Mouse (Mus musculus) WW6 (cell line): Measurements from ENCODE around the gene 2200002J24Rik.
A peak's percentile ranks its signal among the peaks of the same experiment; 100 is the strongest.

ENCODE experiments used
- DNase-seq: peaks from one replicate; pipeline ENCODE4 v3.0.0-alpha.2; 2013; ENCODE audit warnings: low read depth, low spot score

The 2200002J24Rik gene

GRCm38 (mm10) chr7:30698589-30698988 lies at the start of gene 2200002J24Rik:
TSS of gene 2200002J24Rik (plus strand) at chr7:30698926.
- DNase-seq = no peak

GRCm38 (mm10) chr7:30649591-30650540 lies 48.9 kb upstream of the 2200002J24Rik start, which contains the start of gene Rbm42:
TSS of gene Rbm42 (minus strand) at chr7:30650317.
- DNase-seq = peak; percentile 97

GRCm38 (mm10) chr7:30664529-30665200 lies 34.1 kb upstream of the 2200002J24Rik start, which contains the start of gene Haus5:
TSS of gene Haus5 (minus strand) at chr7:30664994.
- peak; percentile 66 for DNase-seq

GRCm38 (mm10) chr7:30665321-30665720 lies 33.4 kb upstream of the 2200002J24Rik start:
- DNase-seq = no peak

- DNase-seq = peak; percentile 55
Observed at GRCm38 (mm10) chr7:30669229-30669628, 29.5 kb upstream of the 2200002J24Rik start.

- DNase-seq = peak; percentile 26
Observed at GRCm38 (mm10) chr7:30671480-30671879, 27.2 kb upstream of the 2200002J24Rik start, which contains the start of gene Pmis2. TSS of gene Pmis2 (minus strand) at chr7:30671605.

- no peak for DNase-seq
Observed at GRCm38 (mm10) chr7:30678263-30678975, 20.3 kb upstream of the 2200002J24Rik start.

GRCm38 (mm10) chr7:30681897-30682296 lies 16.8 kb upstream of the 2200002J24Rik start:
- DNase-seq = no peak

- DNase-seq = no peak
Observed at GRCm38 (mm10) chr7:30683425-30683824, 15.3 kb upstream of the 2200002J24Rik start.

- no peak for DNase-seq
Observed at GRCm38 (mm10) chr7:30688325-30688724, 10.4 kb upstream of the 2200002J24Rik start.

GRCm38 (mm10) chr7:30698101-30698500 lies 625 bp upstream of the 2200002J24Rik start:
- no peak for DNase-seq

GRCm38 (mm10) chr7:30706214-30706882 lies 7.6 kb downstream of the 2200002J24Rik start:
- DNase-seq = no peak

- DNase-seq = no peak
Observed at GRCm38 (mm10) chr7:30707441-30707840, 8.7 kb downstream of the 2200002J24Rik start.

GRCm38 (mm10) chr7:30711942-30712341 lies 13.2 kb downstream of the 2200002J24Rik start, which contains the start of gene Atp4a:
TSS of gene Atp4a (plus strand) at chr7:30712209.
- DNase-seq = no peak

- DNase-seq = peak; percentile 92
Observed at GRCm38 (mm10) chr7:30717006-30717715, 18.4 kb downstream of the 2200002J24Rik start.

GRCm38 (mm10) chr7:30717716-30718046 lies 19.0 kb downstream of the 2200002J24Rik start:
- no peak for DNase-seq

GRCm38 (mm10) chr7:30719669-30720068 lies 20.9 kb downstream of the 2200002J24Rik start:
- no peak for DNase-seq

- DNase-seq = no peak
Observed at GRCm38 (mm10) chr7:30721286-30721685, 22.6 kb downstream of the 2200002J24Rik start.

GRCm38 (mm10) chr7:30723274-30723953 lies 24.7 kb downstream of the 2200002J24Rik start:
- no peak for DNase-seq

- no peak for DNase-seq
Observed at GRCm38 (mm10) chr7:30728214-30728613, 29.5 kb downstream of the 2200002J24Rik start.
